Mouse (Mus musculus) ES-E14 (cell line): ENCODE results near the gene Tmem39a.

Experiments
- CHD2 ChIP-seq: IDR thresholded peaks from 2 replicates; pipeline ENCODE4 v1.6.1; 2014; ENCODE audit warnings: mild to moderate bottlenecking, low read depth, low read length, inconsistent platforms
- HCFC1 ChIP-seq: IDR thresholded peaks from 2 replicates; pipeline ENCODE4 v1.6.1; 2012; ENCODE audit warnings: low read length, inconsistent platforms, borderline replicate concordance; ENCODE audit not compliant: insufficient read depth
- MAFK ChIP-seq: IDR thresholded peaks from 2 replicates; pipeline ENCODE4 v1.6.1; 2014; ENCODE audit warnings: mild to moderate bottlenecking, low read depth, low read length, inconsistent platforms; ENCODE audit not compliant: insufficient read depth
- ZC3H11A ChIP-seq: IDR thresholded peaks from 2 replicates; pipeline ENCODE4 v1.6.1; 2012; ENCODE audit warnings: low read depth, mild to moderate bottlenecking, inconsistent platforms, low read length, borderline replicate concordance
- ZNF384 ChIP-seq: IDR thresholded peaks from 2 replicates; pipeline ENCODE4 v1.6.1; 2012; ENCODE audit warnings: low read depth, low read length, inconsistent platforms

DNA sequence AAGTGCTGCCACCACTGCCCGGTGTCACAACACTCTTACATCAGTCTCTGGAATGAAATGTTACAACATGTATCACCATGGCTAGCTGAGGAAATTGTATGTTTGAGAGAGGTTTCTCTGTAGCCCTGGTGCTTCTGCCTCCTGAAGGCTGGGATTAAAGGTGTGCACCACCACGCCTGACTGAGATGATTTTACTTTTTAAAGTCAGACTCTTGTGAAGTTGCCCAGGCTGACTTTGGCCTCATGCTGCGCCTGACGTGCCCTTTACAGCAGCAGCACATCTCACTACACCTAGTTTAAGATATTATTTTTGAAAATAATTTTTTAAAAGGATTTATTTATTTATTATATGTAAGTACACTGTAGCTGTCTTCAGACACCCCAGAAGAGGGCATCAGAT is 34.4 kb downstream of the Tmem39a start:
- TF ChIP-seq ZNF384 (no peak), HCFC1 (no peak), CHD2 (no peak), ZC3H11A (no peak), MAFK (no peak)
